Mouse (Mus musculus) neural tube, embryonic 10.5 days (tissue): ENCODE measurements at regions not wholly inside any gene's neighbourhood (a gene's known extent, or its start where the extent isn't known, plus 50 kb on each side); places are given as distances from the start of the nearest gene placed in this dataset.

Experiments used
- DNase-seq: peaks from one replicate; pipeline ENCODE4 v3.0.0-alpha.2; 2017; ENCODE audit warnings: low spot score; ENCODE audit errors: extremely low spot score

GRCm38 (mm10) chr9:22937686-22938391, 285.0 kb upstream of the Bmper start:
- DNase-seq, result no peak

GRCm38 (mm10) chr9:22944992-22945391, 277.9 kb upstream of the Bmper start:
- no peak for DNase-seq

GRCm38 (mm10) chr9:22945426-22945955, 277.4 kb upstream of the Bmper start:
- no peak for DNase-seq

- no peak for DNase-seq
These were observed 270.1 kb upstream of the Bmper start for GRCm38 (mm10) chr9:22952571-22953442.

GRCm38 (mm10) chr9:22962269-22962815, 260.5 kb upstream of the Bmper start:
- peak; percentile 35 for DNase-seq

- DNase-seq, result no peak
These were observed 251.6 kb upstream of the Bmper start for GRCm38 (mm10) chr9:22971312-22971711.

GRCm38 (mm10) chr9:22976748-22977147, 246.1 kb upstream of the Bmper start:
- no peak for DNase-seq

GRCm38 (mm10) chr9:22979627-22980026, 243.2 kb upstream of the Bmper start:
- no peak for DNase-seq

GRCm38 (mm10) chr9:22989508-22989907, 233.4 kb upstream of the Bmper start:
- DNase-seq, result no peak

- no peak for DNase-seq
These were observed 229.3 kb upstream of the Bmper start for GRCm38 (mm10) chr9:22993531-22993930.

GRCm38 (mm10) chr9:22995564-22995963, 227.3 kb upstream of the Bmper start:
- no peak for DNase-seq

- no peak for DNase-seq
These were observed 224.6 kb upstream of the Bmper start for GRCm38 (mm10) chr9:22998306-22998705.

- no peak for DNase-seq
These were observed 223.7 kb upstream of the Bmper start for GRCm38 (mm10) chr9:22999181-22999580.

- no peak for DNase-seq
These were observed 222.7 kb upstream of the Bmper start for GRCm38 (mm10) chr9:23000200-23000599.

- peak; percentile 32 for DNase-seq
These were observed 219.4 kb upstream of the Bmper start for GRCm38 (mm10) chr9:23003195-23004061.

GRCm38 (mm10) chr9:23005005-23005404, 217.9 kb upstream of the Bmper start:
- no peak for DNase-seq

- peak; percentile 37 for DNase-seq
These were observed 213.3 kb upstream of the Bmper start for GRCm38 (mm10) chr9:23009462-23010183.

- DNase-seq, result no peak
These were observed 211.4 kb upstream of the Bmper start for GRCm38 (mm10) chr9:23011316-23011959.

GRCm38 (mm10) chr9:23012130-23012529, 210.7 kb upstream of the Bmper start:
- no peak for DNase-seq

GRCm38 (mm10) chr9:23016733-23017132, 206.1 kb upstream of the Bmper start:
- DNase-seq, result no peak
